Mouse (Mus musculus) limb, embryonic 13.5 days (tissue): ENCODE results near the gene Plekhg1. TPM values are rescaled to one million over a fixed set of nuclear protein-coding genes. Genes with fewer than 3 reads are reported as not detected.

ENCODE experiments used
- ATAC-seq: fragments of 200-750 bp; cut with Nextera tagmentation; 2 replicates; pipeline ENCODE4 v1.8.0; 2017; ENCODE audit warnings: low read depth, moderate number of reproducible peaks, moderate TSS enrichment; ENCODE audit not compliant: low FRiP score
- H3K27ac ChIP-seq: fragments of 300-500 bp; sonication (generic); 2 replicates; pipeline ENCODE4 v1.5.1; 2015; ENCODE audit warnings: inconsistent platforms, mild to moderate bottlenecking, moderate library complexity
- H3K27me3 ChIP-seq: fragments of 300-500 bp; sonication (generic); 2 replicates; pipeline ENCODE4 v1.6.1; 2015; ENCODE audit warnings: mild to moderate bottlenecking, inconsistent platforms
- H3K36me3 ChIP-seq: fragments of 300-500 bp; sonication (generic); 2 replicates; pipeline ENCODE4 v1.6.1; 2015; ENCODE audit warnings: inconsistent platforms, mild to moderate bottlenecking, moderate library complexity
- H3K4me1 ChIP-seq: fragments of 300-500 bp; sonication (generic); 2 replicates; pipeline ENCODE4 v1.6.1; 2015; ENCODE audit warnings: inconsistent platforms
- H3K4me2 ChIP-seq: fragments of 300-500 bp; sonication (generic); replicated peaks from 2 replicates; pipeline ENCODE4 v1.6.1; 2015; ENCODE audit warnings: inconsistent platforms, mild to moderate bottlenecking, moderate library complexity
- H3K4me3 ChIP-seq: fragments of 300-500 bp; sonication (generic); 2 replicates; pipeline ENCODE4 v1.5.1; 2015; ENCODE audit warnings: moderate library complexity, mild to moderate bottlenecking, inconsistent platforms
- H3K9ac ChIP-seq: fragments of 300-500 bp; sonication (generic); 2 replicates; pipeline ENCODE4 v1.6.1; 2015; ENCODE audit warnings: mild to moderate bottlenecking, inconsistent platforms
- H3K9me3 ChIP-seq: fragments of 300-500 bp; sonication (generic); 2 replicates; pipeline ENCODE4 v1.6.1; 2016; ENCODE audit warnings: inconsistent platforms
- WGBS: fragments of 180-500 bp; shearing (Covaris S2); methylation state at CpG from one replicate; pipeline ENCODE4 v1.1.7; 2015; 5-methylcytosine and 5-hydroxymethylcytosine counted together
- polyA plus RNA-seq: library from polyadenylated mRNA; unstranded; fragments of >200 nt; fragmentation: Nextera tagmentation; extraction: Ambion mirVana; gene quantifications from 2 replicates; pipeline ENCODE4 v1.2.1, GENCODE M21; 2015

Plekhg1 gene
- polyA plus RNA-seq, 1 experiment from 2014 or later: 15.9 TPM

DNA sequence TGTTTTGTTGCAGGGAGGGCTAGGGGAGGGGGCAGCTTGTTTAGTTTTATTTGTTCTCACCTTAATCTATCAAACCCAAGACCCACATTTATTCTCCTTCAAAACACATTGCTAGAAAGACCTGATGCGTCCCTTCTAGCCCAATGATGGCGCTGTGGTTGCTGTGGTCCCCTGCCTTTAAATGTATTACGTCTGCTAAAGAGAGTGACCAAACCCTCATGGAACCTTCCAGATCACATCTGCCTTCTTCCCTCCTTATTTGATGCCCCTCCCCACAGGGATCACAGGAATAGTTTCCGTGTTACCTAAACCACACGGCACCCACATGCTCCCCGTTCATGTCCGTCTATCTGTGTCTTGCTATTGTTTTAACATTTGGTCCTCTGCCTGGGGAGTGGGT, 265.0 kb downstream of the Plekhg1 start:
- WGBS: 74% methylated on average over 7 of the region's 7 CpGs
- ATAC-seq: no peak
- Histone ChIP-seq H3K36me3 (peaks cover 5% of the 10 kb centered on the region; the same call in 1 of the 2 replicates), H3K9me3 (no peaks in the 10 kb centered on the region), H3K27me3 (no peaks in the 10 kb centered on the region), H3K9ac (no peak overlapping the region), H3K4me3 (no peak overlapping the region), H3K27ac (no peak overlapping the region), H3K4me2 (no peak overlapping the region), H3K4me1 (peaks cover 22% of the 10 kb centered on the region)

DNA sequence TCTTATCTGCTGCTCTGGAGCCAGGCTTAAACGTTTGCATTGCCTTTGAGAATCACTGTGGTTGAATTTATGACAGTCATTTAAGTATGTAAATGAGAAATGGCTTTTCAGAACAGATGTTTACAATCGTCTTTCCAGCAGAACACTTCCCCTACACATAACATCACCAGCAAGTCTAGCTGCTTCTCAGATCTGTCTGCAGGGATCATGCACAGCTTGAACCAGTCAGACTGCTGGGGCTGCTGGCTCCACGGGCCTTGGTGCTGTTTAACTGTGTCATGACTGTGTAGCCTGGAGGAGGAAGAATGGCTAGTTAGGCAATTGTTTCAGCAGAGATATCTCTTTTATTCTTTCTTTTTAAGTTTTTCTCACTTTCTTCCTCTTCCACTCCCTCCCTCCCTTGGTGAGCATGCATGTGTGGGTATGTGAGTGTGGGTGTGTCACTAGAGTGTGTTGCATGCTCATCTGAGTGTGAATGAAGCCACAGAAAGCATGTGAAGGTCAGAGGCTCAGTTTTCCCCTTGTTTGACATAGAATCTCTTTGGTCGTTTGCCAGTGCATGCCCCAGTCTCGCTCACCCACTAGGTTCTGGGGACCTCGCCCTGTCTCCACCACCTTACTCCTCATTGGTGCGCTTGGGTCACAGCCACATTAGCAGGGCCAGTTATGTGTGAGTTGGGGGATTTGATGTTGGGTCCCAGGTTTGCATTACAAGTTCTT, 266.3 kb downstream of the Plekhg1 start:
- Histone ChIP-seq H3K4me3 (no peak overlapping the region), H3K9ac (no peak overlapping the region), H3K27me3 (no peaks in the 10 kb centered on the region), H3K4me1 (peaks cover 22% of the 10 kb centered on the region), H3K9me3 (no peaks in the 10 kb centered on the region), H3K36me3 (peaks cover 5% of the 10 kb centered on the region; the same call in 1 of the 2 replicates), H3K4me2 (no peak overlapping the region), H3K27ac (peak overlapping the region; percentile 63)
- WGBS: 49% methylated on average over 7 of the region's 7 CpGs
- peak; percentile 67; the same call in 1 of the 2 replicates for ATAC-seq

Other genes starting within 250 kb of the Plekhg1 start
- 0.11 and 0.45 TPM in 2 replicates for gene Iyd, start 200.1 kb upstream of the Plekhg1 start, polyA plus RNA-seq
- gene Mthfd1l, start 232.8 kb downstream of the Plekhg1 start, polyA plus RNA-seq: 10.4 and 11.1 TPM in 2 replicates